Mouse (Mus musculus): ENCODE results near the gene Prkag3. TPM values are rescaled to one million over a fixed set of nuclear protein-coding genes. Genes with fewer than 3 reads are reported as not detected.

Prkag3 gene
- 0.15 TPM in 1 of 2 replicates, not detected in the other for total RNA-seq (2021)
- long read RNA-seq, experiment 1, result 0 reads
- long read RNA-seq, experiment 2, result 0 reads

DNA sequence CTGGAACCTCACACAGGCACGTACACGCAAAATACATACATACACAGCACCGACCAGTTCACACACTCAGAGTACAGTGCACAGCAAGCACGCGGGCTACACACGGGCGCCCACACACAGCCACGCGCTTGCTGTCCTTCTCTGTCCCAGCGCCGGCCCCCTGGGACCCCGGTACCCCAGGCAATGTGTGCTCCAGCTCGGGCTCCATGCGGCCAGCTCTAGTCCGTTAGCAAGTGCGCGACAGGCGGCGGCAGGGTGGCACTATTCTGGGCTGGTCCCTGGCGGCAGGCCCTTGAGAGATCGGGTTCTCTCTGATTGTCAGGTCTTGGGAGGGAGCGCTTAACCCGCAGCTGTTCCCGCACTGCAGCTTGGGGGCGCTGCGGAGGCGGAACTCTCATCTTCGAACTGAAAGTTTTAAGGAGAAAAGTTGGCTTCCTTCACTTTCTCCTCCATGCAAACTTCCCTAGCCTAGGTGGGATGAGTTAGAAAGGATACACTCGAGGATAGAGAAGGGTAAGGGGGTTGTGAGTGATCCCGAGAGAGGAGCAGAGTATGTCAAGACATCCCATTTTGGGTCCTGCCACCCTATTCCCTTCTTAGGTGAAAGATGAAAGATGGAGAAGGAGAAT lies at the start of gene Prkag3:
Gene Prkag3, minus strand, starts transcription at position 579 of the 629 bp plus-strand sequence.
- peak; percentile 86 for DNase-seq

DNA sequence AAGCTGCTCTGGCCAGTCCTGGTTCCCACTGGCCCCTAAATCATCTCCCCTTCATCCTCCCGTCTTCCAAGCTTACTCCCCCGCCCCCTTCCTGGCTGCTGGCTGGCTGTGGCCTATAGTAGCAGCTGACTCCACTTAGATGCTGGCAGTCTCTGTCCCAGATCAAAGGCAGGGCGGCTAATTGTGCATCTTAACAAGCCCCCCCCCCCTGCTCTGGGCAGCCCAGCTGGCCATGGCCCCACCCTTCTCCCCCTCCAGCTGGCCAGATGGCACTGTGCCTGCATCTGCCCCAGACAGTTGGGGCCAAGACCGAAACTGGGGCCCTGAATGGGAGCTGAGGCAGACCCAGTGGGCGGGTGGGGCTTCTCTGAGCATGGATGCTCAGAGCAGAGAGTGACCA lies 48.4 kb upstream of the Prkag3 start:
- peak; percentile 21 for DNase-seq

DNA sequence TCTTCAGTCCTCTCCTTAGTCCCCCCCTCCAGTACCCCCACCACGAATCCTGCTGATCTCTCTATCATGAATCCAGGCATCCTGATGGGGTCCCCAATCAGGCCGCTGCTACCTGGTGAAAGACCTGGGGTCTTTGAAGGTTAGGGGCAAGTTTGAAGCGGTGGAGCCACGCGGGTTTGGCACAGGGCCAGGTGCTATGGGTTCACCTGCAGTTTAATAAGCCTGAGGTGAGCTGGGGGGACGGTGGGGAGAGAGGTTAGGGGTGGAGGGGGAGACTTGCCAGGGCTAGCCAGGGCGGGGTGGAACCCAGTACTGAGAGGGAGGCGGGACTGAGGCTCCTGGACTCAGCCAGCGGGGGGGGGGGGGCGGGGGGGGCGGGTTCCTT lies 46.1 kb upstream of the Prkag3 start:
- DNase-seq, result no peak

DNA sequence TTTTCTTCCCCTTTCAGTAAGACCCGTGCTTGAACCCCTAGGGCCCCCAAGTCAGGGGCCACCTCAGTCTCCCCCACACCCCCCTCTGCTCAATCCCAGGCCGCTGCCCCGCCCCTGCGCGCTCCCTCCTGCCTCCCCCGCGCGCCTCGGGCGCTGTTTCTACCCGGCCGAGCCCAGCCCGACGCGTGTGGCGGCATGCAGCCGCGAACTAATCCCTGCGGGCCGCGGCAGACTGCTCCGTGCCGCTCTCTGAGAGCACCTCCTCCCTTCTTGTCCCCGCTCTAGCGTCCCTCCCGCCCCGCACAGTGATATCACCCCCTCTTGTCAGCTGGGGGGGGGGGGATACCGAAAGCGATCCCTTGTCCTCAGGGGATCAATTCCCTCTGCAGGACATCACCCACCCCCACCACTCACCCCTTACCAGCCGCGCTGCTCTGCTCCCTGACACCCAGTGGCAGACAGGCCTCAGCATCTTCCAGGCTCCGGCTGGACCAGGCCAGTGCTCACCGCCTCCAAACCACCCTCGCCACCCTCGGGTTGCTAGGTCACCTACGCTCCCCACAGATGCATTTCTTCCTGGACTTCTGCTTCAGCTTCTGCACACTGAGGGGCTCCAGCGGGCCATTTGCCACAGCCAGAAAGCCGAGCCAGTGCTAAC lies 45.6 kb upstream of the Prkag3 start:
- DNase-seq, result peak; percentile 40

DNA sequence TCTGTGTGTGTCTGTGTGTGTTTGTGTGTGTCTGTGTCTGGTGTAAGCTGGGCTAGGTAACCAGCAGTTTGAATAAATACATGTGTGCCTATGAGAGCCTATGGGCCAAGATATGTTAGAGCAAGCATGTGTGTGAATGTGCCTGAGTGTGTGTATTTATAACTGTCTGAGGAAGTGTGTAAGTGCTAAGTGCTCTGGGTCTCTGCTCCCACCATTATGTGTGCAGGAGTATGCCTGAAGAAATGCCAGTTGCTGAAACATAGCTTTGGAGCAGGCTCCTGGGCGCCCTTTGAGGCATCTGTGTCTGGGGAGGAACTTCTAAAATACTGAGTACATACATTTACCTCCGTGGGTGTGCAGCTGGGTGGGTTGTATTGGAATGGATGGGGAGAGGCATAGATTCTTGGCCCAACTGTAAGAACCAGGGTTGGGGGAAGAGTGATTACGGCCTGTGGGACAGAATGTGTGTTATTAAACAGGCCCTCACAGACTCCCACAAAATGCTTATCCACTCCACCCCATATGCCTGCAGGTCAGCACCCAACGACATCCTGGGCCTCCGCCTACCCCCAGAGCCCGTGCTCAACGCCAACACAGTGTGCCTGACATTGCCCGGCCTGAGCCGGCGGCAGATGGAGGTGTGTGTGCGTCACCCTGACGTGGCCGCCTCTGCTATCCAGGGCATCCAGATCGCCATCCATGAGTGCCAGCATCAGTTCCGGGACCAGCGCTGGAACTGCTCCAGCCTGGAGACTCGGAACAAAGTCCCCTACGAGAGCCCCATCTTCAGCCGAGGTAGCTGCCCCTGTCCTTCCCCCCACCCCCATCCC lies 44.0 kb upstream of the Prkag3 start:
- no peak for DNase-seq

DNA sequence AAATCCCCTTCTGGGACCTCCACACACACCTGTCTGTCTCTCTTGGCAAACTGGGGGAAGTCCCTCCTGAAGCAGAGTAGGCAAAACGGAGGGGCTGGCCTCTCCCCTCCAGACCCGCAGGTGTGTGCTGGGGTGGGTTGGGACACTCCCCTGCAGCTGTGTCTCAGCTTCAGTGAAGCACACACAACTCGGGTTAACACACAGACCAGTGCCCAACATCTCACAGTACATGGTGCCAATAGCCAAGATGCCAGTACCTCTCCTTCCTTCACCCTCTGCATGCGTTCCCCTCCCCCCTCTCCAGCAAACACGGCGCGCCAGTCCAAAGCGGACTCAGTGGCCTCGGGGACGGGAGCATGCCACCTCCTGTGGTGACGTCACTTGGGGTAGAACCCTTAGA lies 42.2 kb upstream of the Prkag3 start, which contains the start of gene Wnt10a:
Gene Wnt10a, plus strand, starts transcription at position 268 of the 400 bp plus-strand sequence.
- peak; percentile 52 for DNase-seq

DNA sequence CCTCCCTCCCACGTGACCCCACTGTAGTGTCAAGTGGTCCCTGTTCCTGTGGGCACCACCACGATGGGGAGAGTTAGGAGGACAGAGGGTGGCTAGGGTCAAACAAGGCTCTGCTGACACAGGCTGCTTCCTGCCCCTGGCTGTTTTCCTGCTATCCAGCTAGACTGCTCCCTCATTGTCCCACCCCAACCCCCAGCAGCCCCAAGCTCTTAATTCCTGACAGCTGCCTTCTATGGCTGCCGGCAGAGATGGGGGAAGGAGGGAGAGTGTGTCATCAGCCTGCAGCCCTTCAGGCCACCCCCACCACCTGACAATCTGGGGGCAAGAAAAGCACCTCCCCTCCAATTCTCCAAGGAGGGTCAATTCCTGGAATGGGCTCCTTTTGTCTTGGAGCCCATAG lies 41.1 kb upstream of the Prkag3 start:
- no peak for DNase-seq

DNA sequence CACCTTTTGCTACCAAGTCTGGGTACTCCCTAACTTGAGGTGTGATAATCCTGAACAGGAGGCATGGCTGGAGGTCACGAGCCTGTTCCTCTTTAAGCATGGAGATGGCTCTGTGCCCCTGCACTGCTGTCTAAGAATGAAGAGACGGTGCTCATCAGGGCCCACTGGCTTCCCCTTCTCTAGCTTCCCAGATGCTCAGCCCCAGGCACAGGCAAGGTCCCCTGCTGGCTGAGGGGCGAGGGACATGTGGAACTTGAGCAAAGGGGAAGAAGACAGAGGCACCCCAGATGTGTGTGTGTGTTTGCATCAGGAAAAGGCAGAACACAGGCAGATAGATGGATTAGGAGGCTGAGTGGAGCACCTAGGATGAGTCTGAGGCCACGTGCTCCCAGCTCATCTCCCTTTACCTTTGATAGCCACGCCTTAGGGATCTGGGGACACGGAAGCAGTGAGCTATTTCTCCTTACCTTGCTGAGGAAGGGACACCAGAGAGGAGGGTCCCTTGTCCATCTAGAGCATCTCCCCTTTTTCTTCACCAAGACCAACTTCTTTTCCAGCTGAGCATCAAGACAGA lies 39.7 kb upstream of the Prkag3 start:
- no peak for DNase-seq

DNA sequence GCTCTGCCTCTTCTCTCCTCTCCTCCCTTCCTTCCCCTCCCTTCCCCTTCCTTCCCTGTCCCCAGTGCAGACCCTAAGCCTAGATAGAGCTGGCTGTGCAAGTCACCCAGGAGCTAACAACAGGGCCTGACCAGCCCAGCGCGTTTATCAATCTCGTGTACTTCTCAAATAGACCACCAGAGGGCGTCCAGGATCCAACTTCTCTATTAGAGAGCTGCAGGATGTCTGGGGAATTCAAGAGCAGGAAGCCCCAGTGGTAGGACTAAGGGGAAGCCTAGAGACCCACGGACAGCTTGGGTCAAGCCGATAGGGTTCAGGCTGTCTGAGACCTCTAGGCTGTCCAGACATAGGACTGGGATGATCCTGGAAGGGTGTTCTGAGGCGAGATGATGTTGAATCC lies 38.8 kb upstream of the Prkag3 start:
- DNase-seq, result peak; percentile 85

DNA sequence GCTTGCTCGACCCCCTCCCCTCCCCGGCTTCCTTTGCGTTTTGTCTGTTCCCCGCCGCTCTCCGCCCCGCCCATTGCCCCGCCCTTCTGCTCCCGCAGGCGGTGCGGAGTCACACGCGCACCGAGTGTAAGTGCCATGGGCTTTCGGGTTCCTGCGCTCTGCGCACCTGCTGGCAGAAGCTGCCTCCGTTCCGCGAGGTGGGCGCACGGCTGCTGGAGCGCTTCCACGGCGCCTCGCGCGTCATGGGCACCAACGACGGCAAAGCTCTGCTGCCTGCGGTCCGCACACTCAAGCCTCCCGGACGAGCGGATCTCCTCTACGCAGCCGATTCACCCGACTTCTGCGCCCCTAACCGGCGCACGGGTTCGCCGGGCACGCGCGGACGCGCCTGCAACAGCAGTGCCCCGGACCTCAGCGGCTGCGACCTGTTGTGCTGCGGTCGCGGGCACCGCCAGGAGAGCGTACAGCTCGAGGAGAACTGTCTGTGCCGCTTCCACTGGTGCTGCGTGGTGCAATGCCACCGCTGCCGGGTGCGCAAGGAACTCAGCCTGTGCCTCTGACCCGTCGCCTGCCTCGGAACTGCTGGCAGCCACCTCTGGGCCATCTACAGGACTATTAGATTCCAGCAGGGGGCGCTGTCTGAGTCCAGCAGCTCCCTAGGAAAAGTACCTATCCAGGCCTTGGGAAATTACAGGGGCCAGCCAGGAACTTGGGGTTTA lies 35.2 kb upstream of the Prkag3 start:
- peak; percentile 89 for DNase-seq

DNA sequence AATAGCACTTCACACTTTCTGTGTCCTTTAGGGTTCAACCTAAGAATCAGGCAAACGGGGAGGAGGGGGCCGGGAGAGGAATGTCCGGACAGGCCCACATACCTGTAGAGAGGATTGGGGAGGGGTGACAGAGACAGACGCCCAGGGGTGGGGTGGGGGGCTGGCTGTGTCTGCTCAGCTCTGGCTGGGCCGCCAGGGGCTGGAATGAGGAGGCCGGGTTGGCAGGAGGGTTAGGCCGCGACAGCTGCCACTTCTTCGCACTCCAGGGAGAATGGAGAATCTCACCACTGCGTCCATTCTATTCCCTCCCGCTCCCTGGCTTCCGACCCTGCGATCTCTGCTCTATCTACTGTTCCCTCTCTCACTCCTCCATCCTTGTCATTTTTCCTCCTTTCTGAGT lies 34.5 kb upstream of the Prkag3 start:
- DNase-seq, result no peak

DNA sequence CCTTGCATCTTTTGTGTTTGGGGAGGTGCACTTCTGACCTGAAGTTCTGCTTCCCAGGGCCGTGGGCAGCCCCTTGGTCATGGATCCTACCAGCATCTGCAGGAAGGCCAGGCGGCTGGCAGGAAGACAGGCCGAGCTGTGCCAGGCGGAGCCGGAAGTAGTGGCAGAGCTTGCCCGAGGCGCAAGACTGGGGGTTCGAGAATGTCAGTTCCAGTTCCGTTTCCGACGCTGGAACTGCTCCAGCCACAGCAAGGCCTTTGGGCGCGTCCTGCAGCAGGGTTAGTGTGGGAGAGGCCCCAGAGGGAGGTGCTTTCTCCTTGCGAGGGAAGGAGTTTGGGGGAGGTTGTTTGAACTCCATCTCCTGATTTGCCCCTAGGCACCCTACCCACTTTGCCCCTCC lies 33.0 kb upstream of the Prkag3 start:
- no peak for DNase-seq

DNA sequence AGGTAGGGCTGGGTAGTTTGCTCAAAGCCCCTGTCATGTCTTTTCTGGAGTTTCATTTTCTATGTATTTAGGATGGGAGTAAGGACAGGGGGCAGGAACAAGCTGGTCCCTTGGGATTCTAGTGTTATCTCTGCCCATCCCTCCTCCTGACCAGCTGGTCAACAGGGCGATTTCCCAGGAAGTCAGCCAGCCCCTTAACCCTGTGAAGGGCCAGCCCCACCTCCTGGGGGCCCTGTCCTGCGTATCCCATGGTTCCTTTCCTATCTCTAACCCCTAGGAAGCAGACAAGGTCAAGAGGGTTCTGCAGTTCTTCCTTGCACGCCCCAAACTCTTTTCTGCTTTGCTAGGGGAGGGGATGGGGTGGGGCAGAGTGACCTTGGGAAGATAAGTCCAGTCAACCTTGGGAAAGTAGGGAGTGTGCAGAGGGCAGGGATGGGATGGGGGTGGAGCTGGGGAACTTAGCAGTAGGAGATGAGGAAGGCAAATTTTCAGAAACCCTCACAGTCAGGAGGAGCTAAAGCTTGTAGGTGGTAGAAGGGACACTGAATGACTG lies 30.0 kb upstream of the Prkag3 start:
- no peak for DNase-seq

DNA sequence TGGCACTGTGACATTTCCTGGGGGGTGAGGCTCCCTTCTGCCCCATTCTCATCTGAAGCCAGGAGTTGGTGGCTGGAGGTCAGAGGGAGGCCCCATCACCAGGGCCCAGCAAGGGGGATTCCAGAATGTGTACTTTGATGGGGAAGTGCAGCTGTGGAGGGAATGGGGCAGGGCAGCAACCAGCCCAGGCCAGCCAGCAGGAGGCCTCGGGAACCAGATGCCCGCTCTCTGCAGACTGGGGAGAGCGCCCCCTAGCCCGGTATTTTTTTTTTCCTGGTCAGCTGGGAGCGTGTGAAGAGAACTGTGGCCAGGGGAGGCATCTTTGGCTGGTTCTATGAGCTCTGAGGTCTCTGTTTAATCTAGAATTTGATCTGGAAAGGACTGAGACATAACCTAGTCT lies 26.8 kb upstream of the Prkag3 start:
- DNase-seq, result peak; percentile 56

DNA sequence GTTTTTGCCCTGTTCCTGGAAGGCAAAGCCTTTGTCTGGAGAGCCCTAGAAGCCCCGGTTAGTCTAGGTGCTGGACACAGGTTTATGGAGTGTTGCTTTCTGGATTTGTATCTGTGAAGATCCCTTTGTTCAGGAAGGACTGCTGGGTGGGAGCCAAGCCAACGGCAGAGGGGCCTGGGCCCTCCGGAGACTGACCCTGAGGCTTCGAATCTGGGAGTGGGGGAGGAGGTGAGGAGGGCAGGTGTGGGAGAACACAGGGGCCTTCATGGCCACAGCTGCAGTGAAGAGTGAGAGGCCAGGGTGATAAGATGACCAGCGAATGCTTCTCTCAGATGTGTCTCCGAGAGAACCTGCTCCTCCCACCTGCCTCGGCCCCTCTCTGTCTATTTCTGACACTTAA lies 25.0 kb upstream of the Prkag3 start:
- DNase-seq, result no peak

DNA sequence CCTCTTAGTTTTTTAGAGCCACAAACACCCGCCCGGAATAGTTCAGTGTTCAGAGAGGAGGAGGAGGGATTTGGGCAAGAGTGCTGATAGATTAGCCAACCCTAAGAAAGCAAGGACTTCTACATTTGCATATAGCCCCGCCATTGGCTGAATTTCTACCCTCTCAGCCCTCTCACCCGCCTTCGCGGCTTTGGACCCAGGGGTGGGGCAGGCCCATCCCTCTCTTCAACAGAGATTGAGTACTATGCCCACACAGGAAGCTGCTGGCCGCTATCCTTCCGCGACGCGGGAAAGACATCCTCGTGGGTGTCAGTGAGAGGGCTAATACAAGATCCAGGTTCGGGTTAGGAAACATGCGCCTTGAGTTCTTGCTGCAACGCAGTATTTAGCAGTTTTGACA lies 24.1 kb upstream of the Prkag3 start:
- DNase-seq, result peak; percentile 92

DNA sequence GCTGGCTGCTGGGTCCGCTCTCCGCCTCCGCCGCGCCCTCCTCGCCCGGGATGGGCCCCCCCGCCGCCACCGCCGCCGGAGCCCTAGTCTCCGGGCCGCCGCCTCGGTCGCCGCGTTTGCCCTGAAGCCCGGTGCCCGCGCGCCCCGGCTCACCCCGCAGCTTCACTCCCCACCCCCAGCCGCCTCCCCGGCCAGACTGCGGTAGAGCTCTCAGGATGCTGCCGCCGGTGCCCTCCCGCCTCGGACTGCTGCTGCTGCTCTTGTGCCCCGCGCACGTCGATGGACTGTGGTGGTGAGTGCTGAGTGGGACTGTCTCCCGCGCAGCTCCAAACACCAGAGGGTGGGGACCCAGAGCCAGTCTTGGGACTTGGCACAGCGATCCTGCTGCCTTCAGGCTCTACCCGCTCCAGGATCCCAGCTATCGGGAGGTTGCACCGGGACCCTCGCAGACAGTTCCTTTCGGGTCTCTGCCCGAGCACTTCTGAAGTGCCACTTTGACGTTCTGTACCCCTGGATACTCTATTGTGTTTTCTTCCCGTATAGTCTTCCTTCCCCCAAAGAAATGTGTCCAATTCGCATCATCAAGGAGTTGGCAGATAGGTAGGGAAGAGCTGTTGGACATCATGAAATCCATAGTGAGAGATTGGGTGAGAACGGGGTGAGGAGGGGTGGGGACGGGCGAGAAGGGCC lies 23.1 kb upstream of the Prkag3 start:
- peak; percentile 45 for DNase-seq

DNA sequence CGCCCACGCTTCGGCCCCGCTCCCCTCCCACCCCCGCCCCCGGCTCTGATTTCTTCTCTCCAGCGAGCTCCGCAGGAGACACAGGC lies 22.7 kb upstream of the Prkag3 start, which contains the start of gene Wnt6:
Gene Wnt6, plus strand, starts transcription at position 48 of the 86 bp plus-strand sequence.
- DNase-seq, result no peak

DNA sequence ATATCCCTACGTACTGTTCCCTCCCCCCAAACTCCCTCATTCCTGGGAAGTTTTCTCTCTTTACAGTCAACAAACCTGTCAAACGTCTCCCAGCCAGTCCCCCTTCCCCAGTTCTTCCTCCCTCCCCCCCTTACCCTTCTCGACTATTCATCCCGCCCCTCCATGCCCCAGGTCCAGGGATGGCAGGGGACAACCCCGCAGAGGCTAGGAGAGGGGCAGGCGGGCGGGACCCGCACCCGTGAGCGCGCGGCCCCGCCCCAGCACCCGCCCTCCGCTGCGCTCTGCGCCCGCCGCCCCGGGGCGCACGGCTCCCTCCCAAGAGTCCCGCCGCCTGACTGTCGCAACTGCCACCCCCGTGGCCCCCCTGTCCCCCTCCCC lies 22.4 kb upstream of the Prkag3 start:
- no peak for DNase-seq

DNA sequence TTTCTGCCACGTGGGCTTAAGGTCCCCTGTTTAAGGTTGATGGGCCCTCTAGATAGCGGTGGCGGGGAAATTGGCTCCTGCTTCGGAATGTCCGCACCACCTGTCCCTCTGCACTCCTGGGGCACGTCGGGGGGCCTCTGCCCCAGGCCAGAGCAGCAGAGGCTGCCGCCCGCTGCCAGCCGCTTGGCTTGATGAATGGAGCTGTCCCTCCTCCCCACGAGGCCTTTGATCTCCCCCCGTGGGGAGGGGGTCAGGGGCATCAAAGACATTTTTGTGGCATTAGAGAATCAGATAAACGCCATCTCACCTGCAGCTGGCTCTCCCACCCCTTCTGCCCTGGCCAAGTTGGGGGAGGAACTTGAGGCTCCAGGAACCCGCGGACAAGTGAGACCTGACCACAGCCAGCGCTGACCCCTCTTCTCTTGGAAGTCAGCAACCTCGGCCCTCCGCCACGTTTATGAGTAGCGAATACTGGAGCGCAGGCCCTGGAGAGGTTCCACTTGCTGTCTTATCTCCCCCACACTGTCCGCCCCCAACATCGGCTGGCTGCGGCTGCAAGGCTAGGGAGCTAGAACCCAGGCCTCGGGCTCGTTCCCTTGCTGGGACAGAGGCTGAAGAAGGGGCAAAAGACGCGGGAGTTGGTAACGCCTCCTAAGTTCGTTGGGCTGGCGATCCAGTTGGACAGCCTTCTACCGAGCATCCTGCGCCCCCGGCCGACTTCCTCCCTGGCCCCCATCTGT lies 21.9 kb upstream of the Prkag3 start:
- DNase-seq, result no peak

DNA sequence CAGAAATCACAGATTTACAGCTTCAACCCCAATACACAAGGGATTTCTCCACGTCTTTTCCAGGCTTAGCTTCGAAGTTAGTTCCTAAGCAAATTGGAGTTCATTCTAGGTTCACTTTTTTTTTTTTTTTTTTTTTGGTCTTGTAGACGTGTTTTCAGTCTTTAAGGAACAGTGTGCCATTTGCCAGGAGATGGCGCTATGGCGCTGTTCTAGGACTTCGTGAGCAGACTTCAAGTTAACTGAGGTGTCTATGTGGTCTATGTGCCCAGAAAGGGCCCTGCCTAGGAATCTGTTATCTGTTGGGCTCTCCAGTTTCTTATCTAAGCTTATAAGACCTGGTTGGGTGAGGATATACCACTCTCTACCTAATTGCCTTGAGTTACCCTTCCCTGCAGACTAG lies 14.1 kb upstream of the Prkag3 start:
- DNase-seq, result peak; percentile 84
